Mouse (Mus musculus) MEL (cell line): Measurements from ENCODE around the gene Rps6ka2. TPM values are rescaled to one million over a fixed set of nuclear protein-coding genes. Genes with fewer than 3 reads are reported as not detected.
A peak's percentile ranks its signal among the peaks of the same experiment; 100 is the strongest.

Experiments
- DNase-seq: peaks from one replicate; pipeline ENCODE4 v3.0.0; 2011; ENCODE audit warnings: low read depth, low spot score
- H3K27ac ChIP-seq: 2 replicates; pipeline ENCODE4 v1.5.1; 2012; ENCODE audit warnings: low read depth, mild to moderate bottlenecking, control low read depth, low read length, moderate library complexity; ENCODE audit not compliant: control insufficient read depth
- H3K27me3 ChIP-seq, 2 experiments: fragments of 150-350 bp in 1 of 2; sonication (generic) in 1 of 2; 2 replicates each; pipeline ENCODE4 v1.6.1; 2012; ENCODE audit warnings: low read length in 2 of 2, mild to moderate bottlenecking in 2 of 2, improper control_type of control experiment in 1 of 2, moderate library complexity in 1 of 2; ENCODE audit not compliant: insufficient read depth in 2 of 2, control insufficient read depth in 1 of 2
- H3K36me3 ChIP-seq, 2 experiments: 2 replicates each; pipeline ENCODE4 v1.6.1; 2012 to 2014; ENCODE audit warnings: low read length in 2 of 2, improper control_type of control experiment in 1 of 2, inconsistent platforms in 1 of 2, mild to moderate bottlenecking in 1 of 2; ENCODE audit not compliant: insufficient read depth in 2 of 2, control insufficient read depth in 1 of 2
- H3K4me1 ChIP-seq, 2 experiments: fragments of 150-350 bp in 1 of 2; sonication (generic) in 1 of 2; 2 replicates each; pipeline ENCODE4 v1.6.1; 2012; ENCODE audit warnings: low read length in 2 of 2, improper control_type of control experiment in 1 of 2, mild to moderate bottlenecking in 1 of 2; ENCODE audit not compliant: insufficient read depth in 2 of 2, control insufficient read depth in 1 of 2
- H3K4me3 ChIP-seq, 2 experiments: fragments of 150-350 bp in 1 of 2; sonication (generic) in 1 of 2; 2 replicates each; pipeline ENCODE4 v1.5.1; 2012; ENCODE audit warnings: low read depth in 2 of 2, low read length in 2 of 2, mild to moderate bottlenecking in 2 of 2, moderate library complexity in 2 of 2, control low read depth in 1 of 2, improper control_type of control experiment in 1 of 2; ENCODE audit not compliant: control insufficient read depth in 1 of 2, insufficient read depth in 1 of 2
- H3K79me2 ChIP-seq: 2 replicates; pipeline ENCODE4 v1.6.1; 2012; ENCODE audit warnings: mild to moderate bottlenecking, low read length, moderate library complexity; ENCODE audit not compliant: control insufficient read depth, poor library complexity, insufficient read depth
- H3K9ac ChIP-seq: 2 replicates; pipeline ENCODE4 v1.6.1; 2012; ENCODE audit warnings: low read depth, mild to moderate bottlenecking, control low read depth, low read length, moderate library complexity; ENCODE audit not compliant: control insufficient read depth, poor library complexity, severe bottlenecking
- H3K9me3 ChIP-seq: fragments of 150-350 bp; sonication (generic); replicated peaks from 2 replicates; pipeline ENCODE4 v1.6.1; 2012; ENCODE audit warnings: mild to moderate bottlenecking, low read length, improper control_type of control experiment, moderate library complexity; ENCODE audit not compliant: insufficient read depth
- BHLHE40 ChIP-seq: IDR thresholded peaks from 2 replicates; pipeline ENCODE4 v1.6.1; 2012; ENCODE audit warnings: low read depth, mild to moderate bottlenecking, inconsistent platforms, low read length, improper control_type of control experiment, borderline replicate concordance
- CHD1 ChIP-seq: IDR thresholded peaks from 2 replicates; pipeline ENCODE4 v1.6.1; 2012; ENCODE audit warnings: low read depth, mild to moderate bottlenecking, inconsistent platforms, low read length, improper control_type of control experiment
- E2F4 ChIP-seq: IDR thresholded peaks from 2 replicates; pipeline ENCODE4 v1.6.1; 2011; ENCODE audit warnings: low read depth, low read length, improper control_type of control experiment, borderline replicate concordance
- EP300 ChIP-seq, 2 experiments: IDR thresholded peaks; 2 replicates each; pipeline ENCODE4 v1.6.1; 2011; ENCODE audit warnings: improper control_type of control experiment in 2 of 2, low read length in 2 of 2, low read depth in 1 of 2, mild to moderate bottlenecking in 1 of 2
- ETS1 ChIP-seq: IDR thresholded peaks from 2 replicates; pipeline ENCODE4 v1.6.1; 2012; ENCODE audit warnings: low read depth, mild to moderate bottlenecking, inconsistent platforms, low read length, improper control_type of control experiment, moderate library complexity
- GATA1 ChIP-seq: IDR thresholded peaks from 2 replicates; pipeline ENCODE4 v1.6.1; 2011; ENCODE audit warnings: low read depth, low read length, improper control_type of control experiment
- JUND ChIP-seq: IDR thresholded peaks from 2 replicates; pipeline ENCODE4 v1.6.1; 2011; ENCODE audit warnings: low read depth, mild to moderate bottlenecking, improper control_type of control experiment, low read length
- KAT2A ChIP-seq: conservative IDR thresholded peaks from 2 replicates; pipeline ENCODE4 v1.6.1; 2012; ENCODE audit warnings: low read depth, low read length, improper control_type of control experiment, inconsistent platforms
- MAZ ChIP-seq: IDR thresholded peaks from 2 replicates; pipeline ENCODE4 v1.6.1; 2012; ENCODE audit warnings: low read depth, mild to moderate bottlenecking, inconsistent platforms, low read length, improper control_type of control experiment
- MEF2A ChIP-seq: IDR thresholded peaks from 2 replicates; pipeline ENCODE4 v1.6.1; 2014; ENCODE audit warnings: low read depth, mild to moderate bottlenecking, inconsistent platforms, low read length, improper control_type of control experiment; ENCODE audit not compliant: poor library complexity, insufficient replicate concordance, severe bottlenecking; ENCODE audit errors: extremely low read depth
- NELFE ChIP-seq: IDR thresholded peaks from 2 replicates; pipeline ENCODE4 v1.6.1; 2011; ENCODE audit warnings: low read depth, low read length, improper control_type of control experiment
- POLR2A ChIP-seq, 2 experiments: IDR thresholded peaks; 2 replicates each; pipeline ENCODE4 v1.6.1; 2011 to 2012; ENCODE audit warnings: low read length in 2 of 2, mild to moderate bottlenecking in 2 of 2, control low read depth in 1 of 2, improper control_type of control experiment in 1 of 2, low read depth in 1 of 2, moderate library complexity in 1 of 2; ENCODE audit not compliant: control insufficient read depth in 1 of 2, insufficient read depth in 1 of 2, poor library complexity in 1 of 2
- POLR2AphosphoS2 ChIP-seq: IDR thresholded peaks from 2 replicates; pipeline ENCODE4 v1.6.1; 2011; ENCODE audit warnings: low read length, improper control_type of control experiment
- POLR2AphosphoS5 ChIP-seq: IDR thresholded peaks from 2 replicates; pipeline ENCODE4 v1.6.1; 2012; ENCODE audit warnings: low read depth, borderline replicate concordance, mild to moderate bottlenecking, inconsistent platforms, low read length, moderate library complexity, mixed read lengths
- RAD21 ChIP-seq: IDR thresholded peaks from 2 replicates; pipeline ENCODE4 v1.6.1; 2011; ENCODE audit warnings: mild to moderate bottlenecking, low read depth, low read length, improper control_type of control experiment
- RCOR1 ChIP-seq: IDR thresholded peaks from 2 replicates; pipeline ENCODE4 v1.6.1; 2012; ENCODE audit warnings: low read depth, mild to moderate bottlenecking, inconsistent platforms, low read length, improper control_type of control experiment
- SMC3 ChIP-seq: IDR thresholded peaks from 2 replicates; pipeline ENCODE4 v1.6.1; 2011; ENCODE audit warnings: low read depth, low read length, improper control_type of control experiment
- TAL1 ChIP-seq: IDR thresholded peaks from 2 replicates; pipeline ENCODE4 v1.6.1; 2012; ENCODE audit warnings: mild to moderate bottlenecking, inconsistent platforms, low read length, moderate library complexity, mixed read lengths
- TCF12 ChIP-seq: IDR thresholded peaks from 2 replicates; pipeline ENCODE4 v1.6.1; 2014; ENCODE audit warnings: low read depth, mild to moderate bottlenecking, inconsistent platforms, low read length, improper control_type of control experiment, moderate library complexity
- USF2 ChIP-seq, 2 experiments: IDR thresholded peaks; 2 replicates each; pipeline ENCODE4 v1.6.1; 2011 to 2012; ENCODE audit warnings: improper control_type of control experiment in 2 of 2, low read length in 2 of 2, borderline replicate concordance in 1 of 2, inconsistent platforms in 1 of 2, low read depth in 1 of 2, mild to moderate bottlenecking in 1 of 2; ENCODE audit not compliant: insufficient read depth in 1 of 2
- ZKSCAN1 ChIP-seq: IDR thresholded peaks from 2 replicates; pipeline ENCODE4 v1.6.1; 2012; ENCODE audit warnings: low read depth, mild to moderate bottlenecking, inconsistent platforms, low read length, improper control_type of control experiment, moderate library complexity
- ZMIZ1 ChIP-seq: IDR thresholded peaks from 2 replicates; pipeline ENCODE4 v1.6.1; 2012; ENCODE audit warnings: low read depth, mild to moderate bottlenecking, inconsistent platforms, low read length, improper control_type of control experiment, moderate library complexity
- ZNF384 ChIP-seq: IDR thresholded peaks from 2 replicates; pipeline ENCODE4 v1.6.1; 2012; ENCODE audit warnings: low read depth, mild to moderate bottlenecking, inconsistent platforms, low read length, improper control_type of control experiment
- polyA plus RNA-seq, 2 experiments: library from polyadenylated mRNA; stranded (reverse) in 1 of 2; unstranded in 1 of 2; fragments of >175 nt in 1 of 2; fragments of >200 nt in 1 of 2; gene quantifications; 2 replicates each; pipeline versions ENCODE4 v1.2.1 to v1.2.4; 2012; ENCODE audit warnings: low replicate concordance in 2 of 2, low read depth in 1 of 2; ENCODE audit not compliant: insufficient read length in 2 of 2, insufficient read depth in 1 of 2, missing spikeins in 1 of 2
- total RNA-seq: library from RNA; depleted of rRNA; stranded (reverse); fragments of 300-350 nt; gene quantifications from 2 replicates; pipeline ENCODE4 v1.2.3, GENCODE M21; 2012

Rps6ka2 gene
- total and polyA plus RNA-seq, 3 experiments: 6.0 to 11.2 TPM; not detected in 1

DNA sequence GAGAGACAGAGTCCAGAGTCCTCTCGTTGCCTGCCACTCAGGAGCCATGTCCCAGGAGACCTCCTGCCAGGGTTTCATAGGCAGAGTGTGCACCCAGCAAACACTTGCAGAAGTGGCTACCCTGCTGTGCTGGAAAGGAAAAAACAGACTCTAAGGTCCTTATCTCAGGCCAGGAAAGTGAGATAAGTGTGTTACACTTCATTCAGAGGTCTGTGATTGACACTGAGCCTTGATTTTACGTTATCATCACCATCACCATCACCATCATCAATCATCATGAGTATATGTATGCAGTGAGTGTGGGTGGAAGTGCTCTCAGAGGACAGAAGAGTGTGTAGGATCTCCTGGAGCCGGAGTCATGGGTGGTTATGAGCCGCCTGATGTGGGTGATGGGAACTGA, 51.4 kb downstream of the Rps6ka2 start:
- H3K36me3 ChIP-seq: peaks cover 0 to 16% of the 10 kb centered on the region in 2 experiments; a peak in 2 of 4 replicates
- no peak overlapping the region for H3K4me3 ChIP-seq
- no peaks in the 10 kb centered on the region for H3K79me2 ChIP-seq
- H3K27ac ChIP-seq: no peak overlapping the region
- H3K4me1 ChIP-seq: peaks cover 5 to 16% of the 10 kb centered on the region in 2 experiments
- H3K9me3 ChIP-seq: no peaks in the 10 kb centered on the region
- no peaks in the 10 kb centered on the region for H3K27me3 ChIP-seq
- no peak overlapping the region for H3K9ac ChIP-seq
- no peak for DNase-seq
- peak; percentile 71 for TF ChIP-seq RCOR1
- no peak for TF ChIP-seq TCF12
- no peak for TF ChIP-seq E2F4
- no peak for TF ChIP-seq RAD21
- peak; percentile 61 for TF ChIP-seq GATA1
- TF ChIP-seq POLR2AphosphoS2: no peak

GRCm38 (mm10) chr17:7222198-7222597, 52.3 kb downstream of the Rps6ka2 start:
- peak; percentile 55 for DNase-seq
- no peaks in the 10 kb centered on the region for H3K9me3 ChIP-seq
- H3K4me3 ChIP-seq: no peak overlapping the region
- H3K27ac ChIP-seq: no peak overlapping the region
- H3K27me3 ChIP-seq: no peaks in the 10 kb centered on the region
- TF ChIP-seq GATA1 (peak; percentile 28; the same call in 1 of the 2 replicates), POLR2AphosphoS5 (no peak), JUND (no peak), ETS1 (peak; percentile 26; the same call in 1 of the 2 replicates), POLR2AphosphoS2 (no peak), EP300 (IDR thresholded peaks at IDR 0.05; ENCODE audit: low read depth in 1 of 2, low read length in 2 of 2) (peak; percentile 48 to 50), BHLHE40 (peak; percentile 45; the same call in 1 of the 2 replicates), MAZ (0 out of 2 replicates have a peak, but pooled peaks have one; percentile 53), TAL1 (peak; percentile 48; the same call in 1 of the 2 replicates), TCF12 (peak; percentile 68; the same call in 1 of the 2 replicates)
- H3K36me3 ChIP-seq: peaks cover 0 to 16% of the 10 kb centered on the region in 2 experiments; a peak in 2 of 4 replicates
- H3K9ac ChIP-seq: no peak overlapping the region
- H3K79me2 ChIP-seq: no peaks in the 10 kb centered on the region
- H3K4me1 ChIP-seq: peaks cover 5 to 16% of the 10 kb centered on the region in 2 experiments

DNA sequence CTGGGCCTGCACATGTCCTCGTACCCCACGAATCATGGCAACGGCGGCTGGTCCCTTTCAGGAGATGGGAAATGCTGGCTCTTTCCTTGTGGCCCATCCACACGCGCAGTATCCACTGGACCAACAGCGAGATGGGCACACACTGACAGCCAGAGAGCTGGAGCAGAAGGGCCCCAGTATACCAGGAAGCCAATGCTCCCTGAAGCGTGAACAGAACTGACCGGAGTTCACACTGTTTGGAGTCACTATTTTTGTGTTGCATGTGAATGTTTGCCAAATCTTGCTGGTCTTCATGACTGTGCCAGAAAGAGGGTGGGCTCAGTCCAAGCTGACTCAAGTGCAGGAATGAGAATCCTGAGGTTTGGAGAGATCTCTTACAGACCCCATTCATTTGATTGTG, 58.6 kb downstream of the Rps6ka2 start:
- TF ChIP-seq POLR2AphosphoS5 (no peak), RAD21 (no peak), MAZ (no peak), USF2 (IDR thresholded peaks at IDR 0.05; ENCODE audit: borderline replicate concordance in 1 of 2, insufficient read depth in 1 of 2, low read depth in 1 of 2, low read length in 2 of 2) (no peak), ZNF384 (no peak), SMC3 (no peak), POLR2A (IDR thresholded peaks at IDR 0.05; ENCODE audit: control insufficient read depth in 1 of 2, insufficient read depth in 1 of 2, low read depth in 1 of 2, low read length in 2 of 2, poor library complexity in 1 of 2) (no peak), NELFE (no peak), E2F4 (no peak), CHD1 (no peak), MEF2A (no peak), TAL1 (no peak), EP300 (IDR thresholded peaks at IDR 0.05; ENCODE audit: low read depth in 1 of 2, low read length in 2 of 2) (no peak), KAT2A (no peak), ZMIZ1 (no peak), ZKSCAN1 (no peak)
- no peaks in the 10 kb centered on the region for H3K36me3 ChIP-seq
- H3K27me3 ChIP-seq: no peaks in the 10 kb centered on the region
- no peak overlapping the region for H3K4me3 ChIP-seq
- DNase-seq: no peak
- no peaks in the 10 kb centered on the region for H3K9me3 ChIP-seq
- H3K27ac ChIP-seq: no peak overlapping the region
- no peak overlapping the region for H3K9ac ChIP-seq
- no peaks in the 10 kb centered on the region for H3K4me1 ChIP-seq
- H3K79me2 ChIP-seq: no peaks in the 10 kb centered on the region
